Mouse (Mus musculus): ENCODE results near the gene Sh3kbp1. TPM values are rescaled to one million over a fixed set of nuclear protein-coding genes. Genes with fewer than 3 reads are reported as not detected.

Gene Sh3kbp1
- total RNA-seq, 1 experiment from 2014 or later = 52.2 TPM

DNA sequence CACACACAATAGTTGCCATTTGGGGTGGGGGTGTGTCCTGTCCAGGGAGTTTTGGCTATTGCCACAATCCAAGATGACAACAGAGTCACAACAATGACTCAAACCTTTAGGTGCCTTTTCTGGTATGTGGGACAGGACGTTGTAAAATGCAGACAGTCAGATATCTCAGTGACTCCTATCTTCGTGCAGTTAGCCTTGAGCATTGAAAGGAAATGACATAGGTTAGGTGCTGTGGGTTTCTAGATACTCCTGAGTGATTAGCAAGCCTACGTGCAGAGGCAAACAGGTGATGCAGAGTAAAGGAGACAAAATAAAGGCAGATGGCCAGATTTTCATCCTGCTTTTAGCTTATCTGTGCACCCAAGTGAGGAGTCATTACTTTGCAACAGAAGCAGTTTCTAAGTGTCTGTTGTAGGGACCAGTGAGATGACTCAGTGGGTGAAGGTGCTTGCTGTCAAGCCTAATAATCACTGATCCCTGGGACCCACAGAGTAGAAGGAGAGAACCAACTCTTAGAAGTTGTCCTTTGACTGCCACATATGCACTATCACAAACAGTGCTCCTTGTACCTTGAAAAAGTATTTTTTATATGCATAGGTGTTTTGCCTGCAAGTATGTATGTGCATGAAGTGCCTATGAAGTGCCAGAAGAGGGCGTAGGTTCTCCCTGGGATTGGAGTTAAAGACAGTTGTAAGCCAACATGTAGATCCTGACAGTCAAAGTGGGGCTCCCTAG is 50.7 kb downstream of the Sh3kbp1 start:
- no peak for DNase-seq

DNA sequence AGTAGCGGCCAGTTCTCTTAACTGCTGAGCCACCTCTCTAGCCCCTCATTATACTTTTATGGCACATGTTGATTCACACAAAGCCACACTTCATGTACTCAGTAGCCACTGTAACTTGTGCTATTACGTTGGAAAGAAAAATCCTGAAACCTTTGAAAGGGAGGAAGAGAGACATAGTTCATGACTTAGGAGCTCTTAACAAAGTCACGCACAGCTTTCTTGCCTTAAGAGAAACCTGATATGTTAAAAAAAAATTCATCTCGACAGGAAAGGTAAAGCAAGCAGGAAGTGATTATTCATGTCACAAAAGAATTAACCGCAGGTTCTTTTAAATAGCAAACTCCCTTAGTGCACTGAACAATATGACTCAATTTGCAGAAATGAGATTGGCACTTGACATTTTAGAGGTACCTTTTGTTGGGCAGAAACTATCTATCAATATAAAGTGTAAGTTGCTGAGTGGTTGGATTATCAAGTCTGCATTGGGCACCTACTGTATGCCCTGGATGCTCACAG is 51.3 kb downstream of the Sh3kbp1 start:
- no peak for DNase-seq

DNA sequence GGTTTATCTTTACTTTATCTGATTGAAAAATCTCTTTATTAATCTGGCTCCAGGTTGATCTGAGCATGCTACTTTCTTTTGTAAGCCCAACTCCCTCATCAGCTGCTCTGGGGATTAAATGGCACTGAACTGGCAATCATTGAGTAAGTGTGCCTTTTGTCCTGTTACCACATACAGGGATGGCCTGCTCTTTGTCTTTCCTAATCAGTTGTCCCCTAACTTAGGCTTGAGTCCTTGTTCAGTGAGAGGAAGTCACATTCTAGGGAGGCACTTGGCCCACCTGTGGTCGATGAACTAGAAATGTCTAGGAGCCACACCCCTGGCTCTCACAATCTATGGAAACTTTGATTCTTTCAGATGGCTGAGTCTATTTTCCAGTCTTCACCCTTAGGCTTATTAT is 58.4 kb downstream of the Sh3kbp1 start:
- no peak for DNase-seq

DNA sequence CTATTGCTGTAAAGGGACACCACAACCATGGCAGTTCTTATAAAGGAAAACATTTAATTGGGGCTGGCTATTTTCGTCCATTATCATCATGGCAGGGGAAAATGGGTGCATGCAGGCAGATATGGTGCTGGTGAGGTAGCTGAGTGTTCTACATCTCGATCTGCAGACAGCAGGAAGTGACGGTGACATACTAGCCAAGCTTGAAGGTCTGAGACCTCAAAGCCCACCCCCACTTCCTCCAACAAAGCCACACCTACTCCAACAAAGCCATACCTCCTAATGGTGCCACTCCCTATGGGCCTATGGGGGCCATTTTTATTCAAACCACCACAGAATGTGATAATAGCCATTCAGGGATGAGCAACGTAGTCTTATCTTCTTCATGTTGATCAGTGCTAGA is 59.8 kb downstream of the Sh3kbp1 start:
- DNase-seq = no peak

DNA sequence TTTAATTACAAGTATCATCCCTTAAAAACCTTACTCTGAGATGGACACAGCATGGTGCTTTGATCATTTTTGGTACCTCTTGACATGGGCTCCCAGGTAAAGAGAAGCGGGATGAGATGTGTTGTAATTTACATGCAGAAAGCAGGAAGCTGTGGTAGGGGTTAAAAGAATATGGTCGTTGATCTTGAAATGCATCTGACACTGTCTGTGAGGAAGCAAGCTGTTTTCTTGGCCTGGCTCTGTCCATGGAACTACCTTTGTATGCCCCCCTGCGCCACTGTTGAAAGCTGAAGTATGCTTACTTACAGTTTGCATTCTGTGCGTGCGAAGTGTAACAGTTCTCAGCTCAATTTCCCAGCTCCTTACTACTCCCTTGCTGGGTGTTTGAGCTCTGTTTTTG is 61.6 kb downstream of the Sh3kbp1 start:
- DNase-seq = no peak

DNA sequence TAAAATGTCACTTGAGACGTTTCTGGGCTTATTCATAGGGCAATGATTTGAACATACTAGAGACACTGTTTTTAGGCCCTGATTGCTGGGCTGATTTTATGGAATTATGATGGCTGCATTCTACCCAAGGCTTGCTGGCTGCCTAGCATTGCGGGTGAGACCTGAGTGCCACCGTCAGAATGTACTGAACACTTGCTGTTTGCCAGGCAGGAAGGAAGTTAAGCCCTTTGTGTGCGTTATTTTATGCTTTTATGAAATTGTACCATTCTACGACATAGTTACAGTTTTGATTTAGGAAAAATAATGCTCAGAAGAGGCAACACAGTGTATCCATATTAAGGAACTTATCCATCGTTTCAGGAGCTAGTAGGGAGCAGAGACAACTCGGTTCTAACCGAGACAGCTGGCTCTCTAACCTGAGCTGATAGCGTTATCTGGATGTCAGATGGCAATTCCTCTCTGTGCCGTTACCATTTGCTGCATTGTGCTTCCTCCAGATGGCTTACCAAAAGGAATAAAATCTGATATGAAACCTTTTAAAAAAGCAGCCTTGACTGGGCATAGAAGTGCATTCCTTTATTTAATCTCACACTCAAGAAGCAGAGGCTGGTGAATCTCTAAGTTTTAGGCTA is 62.8 kb downstream of the Sh3kbp1 start:
- no peak for DNase-seq

DNA sequence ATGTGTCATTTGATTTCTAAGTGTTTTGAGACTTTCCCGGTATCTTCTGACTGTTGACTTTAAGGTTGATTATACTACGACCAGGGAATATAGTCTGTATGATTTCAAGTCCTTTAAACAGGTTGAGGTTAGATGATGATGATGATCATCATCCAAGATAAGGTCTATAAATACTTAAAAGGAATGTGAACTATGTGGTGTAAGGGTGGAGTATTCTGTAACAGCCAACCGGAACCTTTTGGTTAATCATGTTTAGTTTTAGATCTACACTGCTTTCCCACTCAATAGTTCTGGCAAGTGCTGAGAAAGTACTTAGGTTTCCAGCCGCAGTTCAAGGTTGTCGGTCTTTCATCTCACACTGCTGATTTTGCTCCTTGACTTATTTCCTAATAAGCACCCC is 66.1 kb downstream of the Sh3kbp1 start:
- DNase-seq = no peak

DNA sequence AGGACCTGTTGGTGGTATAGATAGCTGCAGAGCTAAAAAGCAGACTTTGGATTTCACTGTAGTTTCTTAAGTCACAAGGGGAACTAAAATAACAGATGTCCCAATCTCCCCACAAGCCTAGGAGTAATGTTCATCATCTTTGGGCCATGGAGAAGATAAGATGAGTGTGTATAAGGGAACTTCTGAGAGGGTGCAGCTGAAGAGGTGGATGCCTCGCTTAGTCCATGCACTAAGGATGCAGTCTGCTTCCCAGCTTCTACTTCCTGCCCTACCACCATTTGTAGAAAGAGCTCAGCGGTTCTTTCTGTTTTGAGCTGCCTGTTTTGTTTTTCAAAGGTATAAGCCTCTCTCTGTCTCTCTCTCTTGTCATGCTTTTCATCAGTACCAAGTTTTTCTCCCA is 69.5 kb downstream of the Sh3kbp1 start:
- no peak for DNase-seq

DNA sequence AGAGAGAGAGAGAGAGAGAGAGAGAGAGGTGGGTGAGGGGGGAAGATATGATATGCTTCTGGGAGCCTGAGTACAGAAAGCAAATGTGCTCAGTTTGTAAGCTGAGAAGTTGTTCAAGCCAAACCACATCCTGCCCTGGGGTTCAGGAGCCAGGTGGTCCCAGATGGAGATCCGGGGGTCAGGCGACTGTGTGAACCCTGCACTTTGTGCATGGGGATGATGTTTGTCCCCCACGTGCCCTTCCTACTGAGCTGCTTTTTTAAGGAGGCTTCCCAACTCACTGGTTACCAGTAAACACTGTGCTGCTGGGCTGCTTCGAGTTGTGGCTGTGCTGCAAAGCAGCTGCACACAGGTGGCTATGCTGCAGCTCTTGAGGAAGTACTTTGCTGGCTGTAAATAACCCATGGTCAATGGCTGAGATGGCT is 70.0 kb downstream of the Sh3kbp1 start:
- DNase-seq = no peak

DNA sequence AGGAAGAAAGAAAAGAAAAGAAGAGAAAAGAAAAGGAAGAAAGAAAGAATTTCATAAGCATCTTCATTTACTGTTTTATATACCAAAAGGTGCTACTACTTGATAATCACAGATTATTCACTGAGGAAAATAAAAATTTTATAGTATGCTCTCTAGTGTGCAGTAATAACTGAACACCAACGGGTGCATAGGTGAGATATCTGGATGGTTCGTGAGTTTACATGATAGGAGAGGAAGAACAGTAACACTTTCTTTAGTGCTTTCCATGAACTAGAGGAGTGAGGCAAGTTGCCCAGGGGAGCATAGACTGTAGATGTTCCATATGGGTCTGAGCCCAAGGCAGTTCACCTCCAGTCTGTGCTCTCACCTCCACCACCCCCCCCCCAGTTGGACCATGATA is 75.8 kb downstream of the Sh3kbp1 start:
- no peak for DNase-seq

DNA sequence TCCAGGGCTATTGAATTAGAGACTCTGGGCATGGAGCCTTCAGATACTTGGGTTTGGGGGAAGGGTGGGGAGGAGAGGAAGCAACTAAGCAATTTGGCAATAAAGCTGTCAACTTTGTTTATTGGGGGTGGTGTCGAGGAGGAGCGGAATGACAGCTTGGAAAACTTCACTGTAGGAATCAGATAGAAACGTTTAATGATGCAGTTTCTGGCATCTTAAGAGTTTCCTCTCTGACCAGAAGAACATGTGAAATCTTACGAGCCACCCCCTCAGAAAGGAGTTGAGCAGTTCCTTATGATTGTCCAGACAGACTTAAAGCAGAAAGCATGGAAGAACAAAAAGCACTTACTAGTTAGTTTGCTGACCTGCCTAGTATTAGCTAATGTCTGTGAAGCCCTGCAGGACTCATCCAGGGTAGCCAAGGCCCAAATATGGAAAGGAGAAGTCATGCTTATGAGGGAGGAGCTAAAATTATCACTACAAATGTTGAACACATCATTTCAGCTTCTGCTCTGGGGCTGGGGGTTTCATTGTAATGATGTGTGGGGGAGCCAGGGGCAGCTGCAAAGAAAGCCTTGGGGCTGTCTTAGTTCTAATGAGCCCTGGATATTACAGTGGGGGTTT is 77.4 kb downstream of the Sh3kbp1 start:
- DNase-seq = no peak

DNA sequence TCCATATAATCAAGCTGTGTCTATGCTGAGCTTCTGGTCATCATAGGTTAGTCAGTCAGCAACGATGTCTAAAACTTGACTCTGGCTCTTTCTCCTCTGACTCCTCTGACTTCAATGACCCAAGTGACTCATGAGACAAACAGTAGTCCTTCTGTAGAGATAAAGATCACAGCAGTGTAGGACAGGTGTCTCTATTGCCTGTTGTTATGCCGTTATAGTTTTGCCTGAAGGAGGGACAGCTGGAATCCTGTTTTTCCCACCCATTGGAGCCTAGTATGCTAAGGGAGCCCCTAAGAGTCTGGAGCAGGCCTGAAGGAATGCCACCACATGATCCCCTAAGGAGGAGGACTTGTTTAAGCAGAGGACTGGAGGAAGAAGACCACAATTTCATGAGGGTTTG is 78.3 kb downstream of the Sh3kbp1 start:
- DNase-seq = no peak

DNA sequence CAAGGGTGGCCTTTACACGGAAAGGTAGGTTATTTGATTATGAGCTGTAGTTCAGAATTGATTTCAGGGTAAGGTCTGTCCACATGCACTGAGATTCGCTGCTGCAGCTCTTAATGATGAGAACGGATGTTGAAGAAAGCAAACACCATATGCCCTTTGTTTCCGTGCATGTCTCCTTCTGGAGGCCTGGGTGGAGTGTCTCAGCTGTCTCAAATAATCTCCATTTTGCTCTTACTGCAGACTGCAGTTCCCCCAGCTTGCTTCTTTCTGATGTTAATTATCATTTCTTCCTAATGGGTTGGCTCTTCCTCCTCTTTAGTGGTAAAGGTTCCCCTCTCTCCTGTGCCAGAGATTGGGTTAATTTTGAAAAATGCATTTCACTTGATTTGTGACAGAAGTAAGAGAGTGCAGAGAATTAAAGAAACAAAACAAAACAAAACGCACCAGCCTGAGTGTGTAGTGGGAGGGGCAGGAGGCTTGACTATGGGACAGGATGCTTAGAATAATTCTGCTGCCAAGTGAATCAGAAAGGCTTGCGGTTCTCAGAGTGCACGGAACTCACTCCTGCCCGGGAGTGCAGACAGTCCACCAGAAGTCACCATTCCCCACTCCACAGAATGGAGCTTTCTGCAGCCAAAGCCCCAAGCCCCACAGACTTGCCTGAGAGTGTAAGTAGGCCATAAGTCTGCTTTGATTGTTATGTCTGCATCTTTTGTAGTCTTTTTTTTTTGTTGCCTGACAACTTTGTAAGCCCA is 81.2 kb downstream of the Sh3kbp1 start:
- no peak for DNase-seq

DNA sequence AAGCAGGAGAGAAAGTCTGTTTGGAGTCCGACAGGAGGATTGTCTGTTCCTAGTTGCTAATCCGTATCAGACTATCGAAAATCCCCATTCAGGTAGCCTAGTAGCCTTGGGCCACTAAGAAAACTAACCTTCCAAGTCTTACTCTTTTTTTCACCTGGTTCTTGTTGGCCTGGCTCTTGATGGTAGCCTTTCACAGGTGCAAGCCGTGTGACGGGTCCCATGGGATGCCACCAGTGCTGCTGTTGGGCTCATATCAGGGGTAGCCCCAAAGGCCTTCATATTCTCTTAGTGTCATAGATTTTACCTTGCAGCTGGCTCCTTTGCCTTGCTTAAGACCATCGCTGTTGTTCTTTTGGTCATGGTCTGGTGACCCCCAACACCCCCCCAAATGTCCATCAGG is 82.2 kb downstream of the Sh3kbp1 start:
- DNase-seq = no peak

DNA sequence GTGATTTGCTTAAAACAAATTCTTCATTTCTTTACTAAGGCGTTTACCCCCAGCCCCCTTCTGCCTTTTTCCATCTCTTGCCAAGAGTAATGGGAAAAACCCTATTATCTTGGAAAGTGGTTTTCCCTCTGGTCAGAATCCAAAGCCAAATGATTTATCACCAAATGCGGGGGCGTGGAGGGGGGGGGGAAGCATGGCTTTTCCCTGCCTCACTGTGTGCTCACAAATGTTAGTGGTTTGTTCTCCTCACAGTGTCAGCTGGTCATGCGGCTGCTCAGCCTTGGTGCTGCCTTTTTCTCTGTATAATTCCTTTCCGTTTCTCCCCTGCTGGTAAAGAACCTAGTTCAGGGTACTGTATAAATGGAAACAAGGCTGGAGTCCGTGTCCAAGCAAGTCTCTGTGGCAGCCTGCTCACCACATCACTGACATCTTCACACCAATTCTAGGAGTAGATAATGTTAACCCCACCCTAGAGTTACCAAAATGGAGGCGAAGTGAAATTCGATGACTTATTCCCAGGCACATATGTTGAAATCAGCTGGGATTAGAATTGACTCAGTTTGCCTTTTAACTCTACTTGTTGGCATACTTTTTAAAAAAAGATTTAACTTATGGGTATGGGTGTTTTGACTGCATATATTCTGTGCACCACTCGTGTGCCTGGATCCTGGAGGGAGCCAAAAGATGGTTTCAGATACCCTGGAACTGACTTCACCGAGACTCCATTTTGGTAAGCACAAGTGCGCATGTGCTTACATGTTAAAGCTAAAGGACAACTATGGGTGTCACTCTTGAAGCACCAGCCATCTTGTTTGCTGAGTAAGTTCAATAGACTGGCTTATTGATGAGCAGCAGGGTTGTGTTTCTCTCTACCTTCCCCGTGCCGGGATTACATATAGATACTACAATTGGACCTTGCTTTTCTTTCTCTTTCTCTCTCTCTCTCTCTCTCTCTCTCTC is 84.3 kb downstream of the Sh3kbp1 start:
- DNase-seq = no peak

DNA sequence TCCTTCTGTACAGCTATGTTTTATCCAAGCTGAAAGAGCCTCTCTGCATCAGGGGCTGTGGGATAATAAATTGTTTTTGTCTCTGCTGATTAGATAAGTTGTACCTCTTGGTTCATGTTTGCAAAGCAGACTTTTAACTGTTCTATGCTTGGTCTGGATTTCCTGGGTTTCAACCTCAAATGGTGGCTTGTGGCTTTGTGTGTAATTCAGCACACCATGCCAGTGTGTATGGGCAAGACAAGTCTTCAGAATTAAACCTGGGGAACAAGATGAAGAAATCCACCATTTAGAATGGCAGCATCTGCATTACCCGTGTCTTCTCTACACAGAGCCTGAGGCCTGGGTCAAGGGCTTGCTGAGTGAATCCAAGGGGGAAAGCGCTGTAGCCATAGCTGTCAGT is 86.1 kb downstream of the Sh3kbp1 start:
- DNase-seq = no peak

DNA sequence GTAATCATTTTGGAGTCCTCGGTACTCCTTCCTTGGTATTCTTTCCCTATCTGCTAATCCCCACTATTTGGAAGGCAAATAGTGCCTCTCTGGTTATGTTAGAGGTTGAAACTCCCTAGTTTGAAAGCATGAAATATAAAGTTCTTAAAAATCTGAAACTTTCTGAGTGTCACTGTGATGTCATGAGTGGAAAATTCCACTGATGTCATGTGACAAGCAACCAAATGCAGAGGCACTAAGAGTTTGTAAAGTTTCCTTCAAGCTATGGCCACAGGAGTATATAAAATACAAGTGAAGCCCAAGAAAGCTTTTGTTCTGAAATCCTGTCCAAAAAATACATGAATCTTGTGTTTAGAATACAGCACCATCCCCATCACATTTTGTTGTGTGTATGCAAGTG is 94.3 kb downstream of the Sh3kbp1 start:
- no peak for DNase-seq

DNA sequence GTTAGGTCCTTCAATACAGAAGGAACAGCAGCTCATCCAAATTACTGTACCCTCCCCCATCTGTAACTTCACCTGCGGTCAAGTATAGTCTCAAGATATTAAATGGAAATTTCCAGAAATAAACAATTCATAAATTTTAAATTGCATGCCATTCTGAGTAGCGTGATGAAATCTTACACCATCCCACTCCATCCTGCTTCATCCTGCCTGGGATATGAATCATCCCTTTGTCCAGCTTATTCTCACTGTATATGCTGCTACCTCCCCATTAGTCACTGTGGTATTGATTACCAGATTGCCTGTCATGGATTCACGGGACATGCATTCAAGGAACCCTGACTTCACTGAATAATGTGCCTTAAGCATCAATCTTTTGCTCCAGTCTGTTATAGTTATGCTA is 104.3 kb downstream of the Sh3kbp1 start:
- no peak for DNase-seq

DNA sequence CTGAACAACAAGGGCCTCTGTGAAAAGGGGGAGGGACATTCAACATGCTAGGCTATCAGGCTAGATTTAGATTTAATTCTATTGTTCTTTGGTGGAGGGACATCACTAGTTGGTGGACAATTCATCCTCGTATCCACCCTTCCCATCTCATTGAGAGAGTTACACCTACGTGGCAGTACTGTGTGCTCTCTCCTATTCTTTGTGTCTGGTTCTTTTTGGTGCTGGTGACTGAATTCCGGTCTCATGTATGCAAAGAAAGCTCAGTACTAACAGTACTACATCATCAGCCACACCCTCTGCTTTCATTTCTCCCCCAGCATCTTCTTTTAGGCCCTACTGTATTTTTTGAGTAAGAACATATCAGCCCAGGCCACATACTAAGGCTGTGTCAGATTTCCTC is 105.8 kb downstream of the Sh3kbp1 start:
- DNase-seq = no peak

DNA sequence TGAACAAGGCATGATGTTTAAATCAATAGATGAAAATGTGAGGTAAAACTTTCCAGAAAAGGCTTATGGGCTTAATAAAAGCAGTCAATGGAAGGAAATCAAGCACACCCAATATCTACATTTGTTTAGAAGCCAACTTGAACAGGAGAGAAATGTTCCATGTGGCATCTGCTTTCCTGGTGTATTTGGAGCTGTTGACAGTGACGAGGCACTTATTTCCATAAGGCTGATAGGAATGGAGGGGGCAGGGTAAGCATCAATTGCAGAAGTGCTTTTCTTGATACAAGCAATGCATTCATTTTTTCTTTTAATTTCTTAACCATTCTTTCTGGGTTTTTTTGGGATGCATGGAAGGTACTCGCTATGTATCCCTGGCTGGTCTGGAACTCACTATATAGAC is 106.9 kb downstream of the Sh3kbp1 start:
- no peak for DNase-seq

DNA sequence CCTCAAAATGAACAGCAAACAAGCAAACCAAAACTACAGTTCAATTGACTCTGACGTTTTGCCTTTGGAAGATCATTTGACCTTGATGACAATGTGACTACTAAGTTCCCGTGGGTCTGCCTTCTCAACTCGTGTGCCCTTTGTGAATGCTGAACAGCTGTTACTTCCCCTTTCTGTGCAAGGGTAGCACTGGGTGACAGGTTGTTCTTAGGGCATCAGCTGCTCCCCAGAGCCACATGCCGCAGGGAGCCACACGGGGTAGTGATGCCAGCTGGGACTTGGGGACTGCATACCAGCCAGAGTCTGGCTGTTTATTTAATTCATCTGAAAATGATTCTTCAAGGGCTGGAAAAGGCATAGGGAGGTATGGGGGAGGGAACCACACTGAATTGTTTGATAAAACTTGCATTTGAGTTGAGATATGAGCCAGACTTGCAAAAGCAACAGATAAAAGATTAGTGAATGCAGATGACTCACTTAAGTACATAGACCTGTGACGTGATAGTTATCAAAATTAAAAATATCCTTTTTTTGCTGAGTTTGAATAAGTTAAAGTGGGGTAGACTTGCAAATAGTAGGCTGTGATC is 108.5 kb downstream of the Sh3kbp1 start:
- DNase-seq = peak; percentile 41
